Mouse (Mus musculus): Measurements from ENCODE around the gene Ceacam16.
A peak's percentile ranks its signal among the peaks of the same experiment; 100 is the strongest.

The Ceacam16 gene

GRCm38 (mm10) chr7:19861199-19861598 lies at the start of gene Ceacam16:
Ceacam16 (minus strand) TSS chr7:19861299.
- no peak for DNase-seq (ENCODE audit: low read depth, low spot score)

GRCm38 (mm10) chr7:19910421-19911291 lies 49.6 kb upstream of the Ceacam16 start:
- DNase-seq (ENCODE audit: low read depth, low spot score): peak; percentile 79

- DNase-seq (ENCODE audit: low read depth, low spot score): peak; percentile 50
These were observed 28.8 kb upstream of the Ceacam16 start for GRCm38 (mm10) chr7:19889881-19890280.

GRCm38 (mm10) chr7:19887849-19888248 lies 26.8 kb upstream of the Ceacam16 start, which contains the start of gene Ceacam19:
Ceacam19 (minus strand) TSS chr7:19887965.
- DNase-seq (ENCODE audit: low read depth, low spot score): no peak

GRCm38 (mm10) chr7:19880754-19881153 lies 19.7 kb upstream of the Ceacam16 start:
- DNase-seq (ENCODE audit: low read depth, low spot score): no peak

GRCm38 (mm10) chr7:19876781-19877425 lies 15.8 kb upstream of the Ceacam16 start:
- DNase-seq (ENCODE audit: low read depth, low spot score): peak; percentile 53

GRCm38 (mm10) chr7:19875948-19876682 lies 15.0 kb upstream of the Ceacam16 start:
- peak; percentile 70 for DNase-seq (ENCODE audit: low read depth, low spot score)

- peak; percentile 49 for DNase-seq (ENCODE audit: low read depth, low spot score)
These were observed 11.0 kb upstream of the Ceacam16 start for GRCm38 (mm10) chr7:19871943-19872601.

- no peak for DNase-seq (ENCODE audit: low read depth, low spot score)
These were observed 10.1 kb upstream of the Ceacam16 start for GRCm38 (mm10) chr7:19871137-19871621.

GRCm38 (mm10) chr7:19867751-19868399 lies 6.8 kb upstream of the Ceacam16 start:
- DNase-seq (ENCODE audit: low read depth, low spot score): no peak

GRCm38 (mm10) chr7:19866490-19866889 lies 5.4 kb upstream of the Ceacam16 start:
- no peak for DNase-seq (ENCODE audit: low read depth, low spot score)

GRCm38 (mm10) chr7:19865246-19866036 lies 4.3 kb upstream of the Ceacam16 start:
- no peak for DNase-seq (ENCODE audit: low read depth, low spot score)

- DNase-seq (ENCODE audit: low read depth, low spot score): no peak
These were observed 3.1 kb upstream of the Ceacam16 start for GRCm38 (mm10) chr7:19864241-19864640.

GRCm38 (mm10) chr7:19859740-19860139 lies 1.4 kb downstream of the Ceacam16 start:
- no peak for DNase-seq (ENCODE audit: low read depth, low spot score)

- no peak for DNase-seq (ENCODE audit: low read depth, low spot score)
These were observed 4.8 kb downstream of the Ceacam16 start for GRCm38 (mm10) chr7:19856283-19856682.

GRCm38 (mm10) chr7:19855663-19856062 lies 5.4 kb downstream of the Ceacam16 start:
- no peak for DNase-seq (ENCODE audit: low read depth, low spot score)

GRCm38 (mm10) chr7:19853526-19853925 lies 7.6 kb downstream of the Ceacam16 start:
- no peak for DNase-seq (ENCODE audit: low read depth, low spot score)

GRCm38 (mm10) chr7:19851858-19852570 lies 9.1 kb downstream of the Ceacam16 start, which contains the start of gene Gm19345:
Gm19345 (plus strand) TSS chr7:19852003.
- no peak for DNase-seq (ENCODE audit: low read depth, low spot score)

- DNase-seq (ENCODE audit: low read depth, low spot score): no peak
These were observed 16.5 kb downstream of the Ceacam16 start for GRCm38 (mm10) chr7:19844521-19845171.
